Mouse (Mus musculus): ENCODE measurements around the gene Syt16. TPM values are rescaled to one million over a fixed set of nuclear protein-coding genes. Genes with fewer than 3 reads are reported as not detected.

Syt16 gene
- polyA plus RNA-seq, 1 experiment from 2014 or later, result 95.5 TPM

DNA sequence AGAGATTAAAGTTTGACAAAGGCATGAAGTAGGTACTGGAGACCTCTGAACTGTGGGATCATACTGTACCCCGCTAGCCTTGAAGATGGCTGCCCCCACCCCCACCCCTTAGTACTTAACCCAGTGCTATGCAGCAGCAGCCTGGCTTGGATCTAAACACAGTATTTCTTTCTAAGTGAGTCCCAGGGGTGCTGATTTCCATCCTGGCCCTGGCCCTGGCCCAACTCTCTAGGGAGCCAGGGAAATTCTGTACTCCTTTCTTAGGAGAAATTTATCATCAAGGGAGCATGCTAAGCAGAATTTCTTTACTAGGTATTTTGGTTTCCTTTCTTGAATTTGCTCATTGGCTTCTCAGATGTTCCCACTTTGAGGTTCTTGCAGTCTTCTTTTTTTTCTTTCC, 285.4 kb downstream of the Syt16 start:
- 67% methylated on average over 1 of the region's 1 CpGs for WGBS
- H3K36me3 ChIP-seq (ENCODE audit: control insufficient read depth, insufficient read depth, low read length), result no peaks in the 10 kb centered on the region
- H3K4me2 ChIP-seq (ENCODE audit: low read depth, low read length), result no peak overlapping the region
- H3K27me3 ChIP-seq (ENCODE audit: control insufficient read depth, insufficient read depth, low read length), result no peaks in the 10 kb centered on the region
- H3K27ac ChIP-seq (ENCODE audit: low read depth, low read length), result no peak overlapping the region
- H3K9ac ChIP-seq (replicated peaks; ENCODE audit: low read depth, low read length), result no peak overlapping the region
- H3K4me1 ChIP-seq (ENCODE audit: control insufficient read depth, insufficient read depth, low read length), result peaks cover 13% of the 10 kb centered on the region; the same call in 1 of the 2 replicates
- no peak overlapping the region for H3K4me3 ChIP-seq (ENCODE audit: low read depth, low read length)
- ATAC-seq (ENCODE audit: low read depth), result no peak
- H3K9me3 ChIP-seq (ENCODE audit: control insufficient read depth, low read length), result no peaks in the 10 kb centered on the region

DNA sequence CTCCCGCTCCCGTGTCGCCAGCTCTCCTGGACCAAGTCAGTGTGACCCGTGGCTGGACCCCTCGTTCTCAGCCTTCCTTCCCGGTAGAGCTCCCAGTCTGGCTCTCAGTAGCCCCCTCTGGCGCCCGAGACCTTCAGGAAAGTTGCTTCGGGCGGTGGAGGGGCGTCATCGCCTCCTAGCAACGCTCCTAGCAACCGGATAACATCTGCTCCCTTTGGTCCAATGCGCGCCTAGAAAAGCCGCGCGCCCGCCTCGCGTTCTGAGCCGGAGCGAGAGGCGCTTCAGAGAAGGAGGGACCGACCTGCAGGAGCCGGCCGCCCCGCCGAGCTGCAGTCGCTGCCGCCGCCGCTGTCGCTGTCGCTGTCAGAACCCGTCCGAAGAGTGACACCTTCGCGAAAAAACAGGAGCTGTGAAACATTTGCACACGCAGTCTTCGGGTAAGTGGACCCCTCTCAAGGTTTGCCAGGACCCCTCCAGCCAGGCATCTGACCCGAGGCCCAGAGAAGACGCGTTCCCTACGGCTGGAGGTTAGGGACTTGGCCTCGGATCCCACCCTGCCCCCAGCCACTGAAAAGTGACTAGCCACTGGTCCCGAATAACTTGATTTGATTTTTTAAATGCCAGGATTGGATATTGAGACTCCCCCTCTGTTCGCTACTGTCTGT, 286.7 kb downstream of the Syt16 start:
- Histone ChIP-seq H3K27me3 (ENCODE audit: control insufficient read depth, insufficient read depth, low read length) (no peaks in the 10 kb centered on the region), H3K27ac (ENCODE audit: low read depth, low read length) (no peak overlapping the region), H3K4me1 (ENCODE audit: control insufficient read depth, insufficient read depth, low read length) (peaks cover 13% of the 10 kb centered on the region; the same call in 1 of the 2 replicates), H3K9me3 (ENCODE audit: control insufficient read depth, low read length) (no peaks in the 10 kb centered on the region), H3K4me2 (ENCODE audit: low read depth, low read length) (peak overlapping the region; percentile 89), H3K4me3 (ENCODE audit: low read depth, low read length) (peak overlapping the region; percentile 39), H3K36me3 (ENCODE audit: control insufficient read depth, insufficient read depth, low read length) (no peaks in the 10 kb centered on the region), H3K9ac (replicated peaks; ENCODE audit: low read depth, low read length) (peak overlapping the region; percentile 39; the same call in 1 of the 2 replicates)
- WGBS, result under 1% methylated on average over 49 of the region's 49 CpGs
- peak; percentile 97 for ATAC-seq (ENCODE audit: low read depth)

- H3K27me3 ChIP-seq (ENCODE audit: control insufficient read depth, insufficient read depth, low read length), result no peaks in the 10 kb centered on the region
- peak overlapping the region; percentile 39 for H3K4me3 ChIP-seq (ENCODE audit: low read depth, low read length)
- peaks cover 13% of the 10 kb centered on the region; the same call in 1 of the 2 replicates for H3K4me1 ChIP-seq (ENCODE audit: control insufficient read depth, insufficient read depth, low read length)
- H3K36me3 ChIP-seq (ENCODE audit: control insufficient read depth, insufficient read depth, low read length), result no peaks in the 10 kb centered on the region
- no peak overlapping the region for H3K27ac ChIP-seq (ENCODE audit: low read depth, low read length)
- H3K4me2 ChIP-seq (ENCODE audit: low read depth, low read length), result peak overlapping the region; percentile 89
- peak; percentile 30; the same call in 1 of the 2 replicates for ATAC-seq (ENCODE audit: low read depth)
- no peaks in the 10 kb centered on the region for H3K9me3 ChIP-seq (ENCODE audit: control insufficient read depth, low read length)
- WGBS, result 3% methylated on average over 11 of the region's 11 CpGs
- no peak overlapping the region; the same call in 1 of the 2 replicates for H3K9ac ChIP-seq (replicated peaks; ENCODE audit: low read depth, low read length)
These were observed 287.2 kb downstream of the Syt16 start for GRCm38 (mm10) chr12:74284685-74285054.

- Histone ChIP-seq H3K4me2 (ENCODE audit: low read depth, low read length) (no peak overlapping the region), H3K9ac (replicated peaks; ENCODE audit: low read depth, low read length) (no peak overlapping the region), H3K27me3 (ENCODE audit: control insufficient read depth, insufficient read depth, low read length) (no peaks in the 10 kb centered on the region), H3K27ac (ENCODE audit: low read depth, low read length) (no peak overlapping the region), H3K9me3 (ENCODE audit: control insufficient read depth, low read length) (no peaks in the 10 kb centered on the region), H3K4me3 (ENCODE audit: low read depth, low read length) (no peak overlapping the region), H3K4me1 (ENCODE audit: control insufficient read depth, insufficient read depth, low read length) (no peaks in the 10 kb centered on the region), H3K36me3 (ENCODE audit: control insufficient read depth, insufficient read depth, low read length) (no peaks in the 10 kb centered on the region)
- no peak for ATAC-seq (ENCODE audit: low read depth)
- WGBS, result 88% methylated on average over 4 of the region's 4 CpGs
These were observed 293.5 kb downstream of the Syt16 start for GRCm38 (mm10) chr12:74290983-74291382.

- H3K27ac ChIP-seq (ENCODE audit: low read depth, low read length), result no peak overlapping the region
- H3K4me2 ChIP-seq (ENCODE audit: low read depth, low read length), result no peak overlapping the region
- no peaks in the 10 kb centered on the region for H3K4me1 ChIP-seq (ENCODE audit: control insufficient read depth, insufficient read depth, low read length)
- no peaks in the 10 kb centered on the region for H3K36me3 ChIP-seq (ENCODE audit: control insufficient read depth, insufficient read depth, low read length)
- H3K9me3 ChIP-seq (ENCODE audit: control insufficient read depth, low read length), result no peaks in the 10 kb centered on the region
- WGBS, result 8% methylated on average over 4 of the region's 4 CpGs
- no peak overlapping the region for H3K4me3 ChIP-seq (ENCODE audit: low read depth, low read length)
- ATAC-seq (ENCODE audit: low read depth), result no peak
- H3K9ac ChIP-seq (replicated peaks; ENCODE audit: low read depth, low read length), result no peak overlapping the region
- H3K27me3 ChIP-seq (ENCODE audit: control insufficient read depth, insufficient read depth, low read length), result no peaks in the 10 kb centered on the region
These were observed 296.2 kb downstream of the Syt16 start for GRCm38 (mm10) chr12:74293624-74294023.

GRCm38 (mm10) chr12:74296374-74296773, 298.9 kb downstream of the Syt16 start:
- Histone ChIP-seq H3K36me3 (ENCODE audit: control insufficient read depth, insufficient read depth, low read length) (no peaks in the 10 kb centered on the region), H3K4me1 (ENCODE audit: control insufficient read depth, insufficient read depth, low read length) (no peaks in the 10 kb centered on the region), H3K9me3 (ENCODE audit: control insufficient read depth, low read length) (no peaks in the 10 kb centered on the region), H3K27me3 (ENCODE audit: control insufficient read depth, insufficient read depth, low read length) (no peaks in the 10 kb centered on the region), H3K4me2 (ENCODE audit: low read depth, low read length) (no peak overlapping the region), H3K27ac (ENCODE audit: low read depth, low read length) (no peak overlapping the region), H3K4me3 (ENCODE audit: low read depth, low read length) (no peak overlapping the region), H3K9ac (replicated peaks; ENCODE audit: low read depth, low read length) (no peak overlapping the region)
- no peak for ATAC-seq (ENCODE audit: low read depth)
- 52% methylated on average over 5 of the region's 5 CpGs for WGBS

DNA sequence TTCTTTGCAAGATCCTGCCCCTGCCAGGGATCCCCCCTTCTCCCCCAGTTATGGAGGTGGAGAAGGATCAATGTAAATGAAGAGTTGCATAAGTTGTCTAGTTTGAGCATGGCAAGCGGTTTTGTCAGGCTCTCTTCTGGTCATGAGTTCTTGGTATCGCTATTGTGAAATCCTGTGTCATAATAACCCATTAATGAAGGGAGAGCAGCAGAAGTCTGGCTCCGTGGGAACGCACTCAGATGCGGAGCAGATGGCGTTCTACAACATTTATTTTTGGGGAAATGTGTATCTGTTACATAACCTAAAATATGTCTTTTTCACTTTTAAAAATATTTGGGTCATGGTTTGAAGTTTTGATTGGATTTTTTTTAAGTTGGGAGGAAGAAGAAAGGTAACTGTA, 304.1 kb downstream of the Syt16 start:
- H3K36me3 ChIP-seq (ENCODE audit: control insufficient read depth, insufficient read depth, low read length), result no peaks in the 10 kb centered on the region
- H3K4me3 ChIP-seq (ENCODE audit: low read depth, low read length), result no peak overlapping the region
- H3K27ac ChIP-seq (ENCODE audit: low read depth, low read length), result no peak overlapping the region
- ATAC-seq (ENCODE audit: low read depth), result no peak
- H3K4me2 ChIP-seq (ENCODE audit: low read depth, low read length), result no peak overlapping the region
- no peaks in the 10 kb centered on the region for H3K9me3 ChIP-seq (ENCODE audit: control insufficient read depth, low read length)
- no peaks in the 10 kb centered on the region for H3K4me1 ChIP-seq (ENCODE audit: control insufficient read depth, insufficient read depth, low read length)
- H3K27me3 ChIP-seq (ENCODE audit: control insufficient read depth, insufficient read depth, low read length), result no peaks in the 10 kb centered on the region
- H3K9ac ChIP-seq (replicated peaks; ENCODE audit: low read depth, low read length), result no peak overlapping the region
- WGBS, result 80% methylated on average over 6 of the region's 6 CpGs

GRCm38 (mm10) chr12:74303418-74304294, 306.2 kb downstream of the Syt16 start:
- H3K4me1 ChIP-seq (ENCODE audit: control insufficient read depth, insufficient read depth, low read length), result no peaks in the 10 kb centered on the region
- H3K9me3 ChIP-seq (ENCODE audit: control insufficient read depth, low read length), result no peaks in the 10 kb centered on the region
- no peak overlapping the region for H3K9ac ChIP-seq (replicated peaks; ENCODE audit: low read depth, low read length)
- WGBS, result 78% methylated on average over 9 of the region's 9 CpGs
- ATAC-seq (ENCODE audit: low read depth), result no peak
- no peak overlapping the region for H3K27ac ChIP-seq (ENCODE audit: low read depth, low read length)
- no peak overlapping the region for H3K4me3 ChIP-seq (ENCODE audit: low read depth, low read length)
- no peak overlapping the region for H3K4me2 ChIP-seq (ENCODE audit: low read depth, low read length)
- H3K27me3 ChIP-seq (ENCODE audit: control insufficient read depth, insufficient read depth, low read length), result no peaks in the 10 kb centered on the region
- no peaks in the 10 kb centered on the region for H3K36me3 ChIP-seq (ENCODE audit: control insufficient read depth, insufficient read depth, low read length)

DNA sequence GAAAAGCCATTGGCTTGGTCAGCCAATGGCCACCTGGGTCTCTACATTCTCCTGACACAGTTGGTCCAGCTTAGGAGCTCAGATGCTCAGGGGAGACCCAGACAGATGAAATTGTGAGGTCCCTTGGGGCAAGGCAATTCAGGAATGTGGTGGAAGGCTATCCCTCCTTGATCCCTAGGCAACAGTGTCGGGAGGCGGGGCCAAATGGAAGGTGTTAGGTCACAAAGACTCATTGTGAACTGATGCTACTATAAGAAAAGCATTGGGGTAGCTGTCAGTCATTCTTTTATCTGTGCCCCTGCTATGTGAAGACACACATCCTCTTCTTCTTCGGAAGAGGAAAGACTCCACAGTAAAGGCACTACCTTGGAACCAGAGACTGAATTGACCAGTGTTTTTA, 315.1 kb downstream of the Syt16 start:
- no peak for ATAC-seq (ENCODE audit: low read depth)
- 85% methylated on average over 3 of the region's 3 CpGs for WGBS
- H3K9ac ChIP-seq (replicated peaks; ENCODE audit: low read depth, low read length), result no peak overlapping the region

More for the DNA sequence above, 315.1 kb downstream of the Syt16 start:
- Histone ChIP-seq H3K27me3 (ENCODE audit: control insufficient read depth, insufficient read depth, low read length) (no peaks in the 10 kb centered on the region), H3K4me1 (ENCODE audit: control insufficient read depth, insufficient read depth, low read length) (no peaks in the 10 kb centered on the region), H3K9me3 (ENCODE audit: control insufficient read depth, low read length) (no peaks in the 10 kb centered on the region), H3K27ac (ENCODE audit: low read depth, low read length) (no peak overlapping the region), H3K4me3 (ENCODE audit: low read depth, low read length) (no peak overlapping the region), H3K4me2 (ENCODE audit: low read depth, low read length) (no peak overlapping the region), H3K36me3 (ENCODE audit: control insufficient read depth, insufficient read depth, low read length) (no peaks in the 10 kb centered on the region)
